Mouse (Mus musculus): ENCODE results near the gene Unc93a2.
"Not testable (repeated sequence)": the region's sequence is repeated elsewhere in the genome, so short reads cannot be mapped to it uniquely, and the experiment has no call there.

Unc93a2 gene

DNA sequence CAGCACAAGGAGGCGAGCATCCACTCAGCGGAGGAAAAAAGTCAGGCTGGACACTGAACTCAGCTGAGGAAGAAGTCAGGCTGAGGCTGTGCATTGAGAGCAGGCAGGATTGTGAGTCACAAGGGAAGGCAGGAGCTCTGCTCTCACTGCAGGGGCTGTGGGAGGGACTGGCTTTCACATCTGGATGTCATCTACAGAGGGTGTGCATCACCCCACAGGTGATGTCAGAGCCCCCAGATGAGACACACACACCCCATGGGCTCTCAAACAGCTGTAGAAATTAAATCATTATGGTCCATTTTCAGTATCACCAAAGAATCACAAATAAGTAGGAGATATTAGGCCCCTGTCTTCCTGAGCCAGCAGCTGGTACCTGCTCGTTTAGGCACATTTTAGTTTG lies at the start of gene Unc93a2:
Unc93a2 (minus strand) TSS at position 101 of the 400 bp plus-strand sequence.
- not testable (repeated sequence) for DNase-seq

DNA sequence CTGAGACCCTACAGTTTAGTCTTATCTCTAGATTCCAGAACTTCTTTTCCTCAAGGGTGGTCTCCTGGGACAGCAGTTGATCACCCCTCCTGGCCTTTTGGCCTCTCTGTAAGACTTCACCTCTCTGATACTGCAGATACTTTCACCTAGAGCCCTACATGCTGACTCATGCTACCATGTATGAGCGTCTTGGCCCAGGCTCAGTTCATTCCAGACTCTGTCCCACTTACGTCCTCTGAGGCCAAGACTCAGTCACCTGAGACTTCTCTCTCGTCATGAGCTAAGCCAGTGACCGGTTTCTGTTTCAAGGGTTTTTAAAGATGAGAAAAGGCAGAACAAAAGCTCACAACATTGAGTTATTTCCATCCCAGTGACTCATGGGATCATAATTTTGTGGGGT lies 48.9 kb upstream of the Unc93a2 start:
- DNase-seq, result not testable (repeated sequence)

DNA sequence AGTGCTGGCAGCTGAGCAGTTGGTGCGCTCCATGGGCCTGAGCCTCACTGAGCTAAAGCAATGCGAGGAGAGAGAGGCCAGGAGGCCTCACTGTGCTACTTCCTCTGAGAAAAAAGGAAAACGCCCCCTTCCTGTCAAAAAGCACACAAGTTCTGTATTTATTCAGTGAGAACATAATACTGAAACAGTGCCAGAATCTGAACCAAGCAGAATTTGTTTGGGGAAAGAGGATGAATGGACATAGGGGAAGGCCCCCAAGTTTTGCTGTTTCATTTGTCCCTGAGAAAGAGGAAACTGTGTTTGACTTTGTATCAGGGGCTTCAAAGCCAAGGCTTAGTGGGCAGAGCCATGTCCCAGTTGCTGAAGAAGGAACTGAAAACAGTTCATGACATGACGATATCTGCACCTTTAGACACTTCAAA lies 45.0 kb upstream of the Unc93a2 start:
- DNase-seq, result not testable (repeated sequence)

DNA sequence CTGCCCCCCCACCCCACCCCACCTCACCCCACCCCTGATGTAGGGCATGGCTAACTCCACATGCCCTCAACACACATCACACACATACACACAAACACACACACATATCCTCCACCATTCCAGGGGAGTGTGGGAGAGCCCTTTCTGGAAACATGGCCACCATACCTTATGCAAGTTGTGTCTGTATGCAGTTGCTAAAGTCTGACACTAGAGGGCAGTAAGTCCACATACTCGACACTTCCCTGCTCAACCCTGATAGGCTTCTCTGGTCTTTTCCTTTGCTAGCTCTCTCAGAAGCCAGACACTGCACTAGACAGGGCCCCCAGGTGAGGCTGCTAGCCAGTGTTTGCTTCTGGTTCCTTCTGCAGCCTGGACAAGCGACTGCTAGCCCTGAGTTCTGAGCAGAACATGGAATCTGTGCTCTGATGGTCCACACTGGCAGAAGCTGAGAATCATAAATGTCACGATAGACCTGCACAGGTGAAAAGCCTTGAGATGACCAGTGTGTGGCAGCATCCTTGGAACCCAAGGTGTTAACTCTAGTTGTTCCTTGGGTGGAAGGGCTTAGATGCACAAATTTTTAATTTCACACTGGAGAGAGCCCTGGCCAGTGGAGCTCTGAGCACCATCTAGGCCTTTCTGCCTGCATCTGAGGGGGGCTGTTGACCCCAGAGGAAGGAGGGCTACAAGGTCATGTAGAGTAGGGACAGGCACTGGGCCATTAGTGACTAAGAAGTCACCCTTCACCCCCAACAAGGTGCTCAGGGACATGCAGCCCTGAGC lies 35.1 kb upstream of the Unc93a2 start:
- DNase-seq, result not testable (repeated sequence)

DNA sequence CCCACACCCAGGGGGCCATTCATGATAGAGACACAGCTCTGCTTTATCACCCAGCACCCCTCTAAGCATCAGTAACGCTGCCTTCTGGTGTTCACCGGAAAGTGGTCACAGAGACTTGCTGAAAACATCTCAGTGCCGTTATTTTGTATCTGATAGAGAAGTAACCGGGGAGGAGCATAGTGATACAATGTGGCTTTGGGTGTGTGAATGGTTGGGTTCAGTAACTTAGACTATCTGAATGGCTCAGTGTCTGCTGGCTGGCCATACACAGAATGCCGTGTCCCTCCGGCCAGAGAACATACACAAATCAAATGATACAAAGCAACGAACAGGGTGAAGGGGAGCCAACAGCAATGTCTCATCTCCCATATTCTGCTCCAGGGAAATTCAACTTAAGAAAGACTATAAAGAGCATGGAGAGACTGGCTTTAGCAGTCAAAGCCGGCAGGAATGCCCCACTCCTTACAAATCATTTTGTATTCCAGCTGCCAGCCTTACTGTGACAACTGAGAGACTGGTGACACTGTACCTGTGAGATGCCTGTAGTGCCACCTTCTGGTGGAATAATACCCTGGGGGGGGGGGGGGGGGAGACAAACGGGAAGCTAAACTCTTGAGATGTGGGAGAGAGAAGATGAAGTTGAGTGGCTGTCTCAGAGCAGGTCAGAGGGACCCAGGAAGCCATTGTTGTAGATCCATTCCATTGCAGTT lies 29.5 kb upstream of the Unc93a2 start:
- not testable (repeated sequence) for DNase-seq

DNA sequence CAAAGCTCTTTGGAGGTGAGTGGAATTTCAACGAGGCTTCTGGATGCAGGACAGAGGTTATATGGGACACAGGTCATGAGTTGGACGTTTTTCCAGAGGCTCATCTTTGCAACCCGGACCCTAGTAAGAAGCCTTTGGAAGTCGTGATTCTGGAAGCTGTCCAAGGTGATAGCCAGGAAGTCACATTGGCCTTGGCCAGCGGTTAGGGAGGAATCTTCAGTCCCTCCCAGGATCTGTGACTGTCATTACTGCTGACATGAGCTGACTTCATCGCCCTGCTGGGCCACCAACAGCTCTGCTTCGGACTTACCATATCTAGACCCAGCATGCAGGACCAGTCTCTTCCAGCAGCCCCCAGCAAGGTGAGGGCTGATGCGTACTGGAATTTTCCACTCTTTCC lies 28.1 kb upstream of the Unc93a2 start:
- not testable (repeated sequence) for DNase-seq

DNA sequence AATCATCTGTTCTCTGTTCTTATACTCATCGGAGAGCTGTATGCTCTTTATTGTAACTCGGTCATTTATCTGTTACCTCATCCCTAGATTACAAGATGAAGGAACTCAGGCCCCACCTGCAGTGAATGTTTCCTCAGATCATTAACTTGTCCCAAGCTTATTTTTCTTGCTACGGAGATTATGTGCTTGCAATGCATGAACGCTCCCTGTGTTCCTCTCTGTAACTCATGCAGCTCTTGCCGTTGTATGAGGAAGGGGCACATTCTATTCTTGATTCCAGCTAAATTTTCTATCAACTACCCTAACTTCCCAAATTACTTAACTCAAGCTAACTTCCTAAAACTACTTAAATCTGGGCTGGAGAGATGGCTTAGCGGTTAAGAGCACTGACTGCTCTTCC lies 14.5 kb upstream of the Unc93a2 start:
- DNase-seq, result not testable (repeated sequence)

DNA sequence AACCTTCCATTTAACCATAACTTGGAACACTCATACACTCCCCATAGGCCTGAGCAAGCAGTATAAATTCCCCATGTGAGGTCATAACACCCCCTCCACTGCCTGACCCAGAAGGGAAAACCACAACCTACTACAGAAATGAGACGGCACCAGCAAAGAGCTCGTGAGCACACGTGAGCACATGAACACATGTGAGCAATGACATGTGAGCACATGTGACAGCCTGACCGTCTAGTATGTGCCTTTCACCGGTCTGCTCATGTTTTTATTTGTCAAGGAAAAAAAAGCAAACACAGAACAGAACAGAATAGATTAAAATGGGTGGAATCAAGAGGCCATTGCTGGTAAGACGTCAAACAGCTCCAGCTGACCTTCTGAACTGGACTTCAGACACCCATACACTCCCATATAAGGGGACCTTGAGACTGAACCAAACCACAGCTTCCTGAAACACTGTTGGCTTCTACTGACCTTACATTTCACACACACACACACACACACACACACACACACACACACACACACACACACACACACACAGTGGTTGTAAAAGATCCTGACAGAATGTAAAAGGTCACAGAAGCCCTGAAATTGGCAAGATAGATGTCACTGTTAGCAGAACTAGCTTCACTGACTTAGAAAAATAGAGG lies 13.1 kb upstream of the Unc93a2 start:
- DNase-seq, result not testable (repeated sequence)

DNA sequence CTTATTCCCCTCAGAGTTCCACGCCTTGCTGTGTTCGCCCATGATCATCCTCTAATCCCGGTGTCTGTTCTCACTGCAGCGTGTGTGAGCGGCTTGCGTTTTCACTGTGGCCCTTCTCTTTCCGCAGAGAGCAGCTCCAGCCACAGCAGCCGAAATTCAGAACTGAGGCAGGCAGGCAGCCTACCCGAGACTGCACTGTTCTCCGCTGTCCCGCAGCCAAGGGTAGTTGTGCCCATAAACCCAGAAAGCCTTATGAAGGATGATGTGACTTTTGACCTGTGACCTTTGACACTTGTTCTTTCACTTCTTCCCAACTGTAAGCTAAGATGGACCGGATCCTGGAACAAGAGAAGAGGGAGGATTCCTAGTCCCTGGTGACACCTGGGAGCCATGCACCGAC lies 11.8 kb upstream of the Unc93a2 start:
- not testable (repeated sequence) for DNase-seq

DNA sequence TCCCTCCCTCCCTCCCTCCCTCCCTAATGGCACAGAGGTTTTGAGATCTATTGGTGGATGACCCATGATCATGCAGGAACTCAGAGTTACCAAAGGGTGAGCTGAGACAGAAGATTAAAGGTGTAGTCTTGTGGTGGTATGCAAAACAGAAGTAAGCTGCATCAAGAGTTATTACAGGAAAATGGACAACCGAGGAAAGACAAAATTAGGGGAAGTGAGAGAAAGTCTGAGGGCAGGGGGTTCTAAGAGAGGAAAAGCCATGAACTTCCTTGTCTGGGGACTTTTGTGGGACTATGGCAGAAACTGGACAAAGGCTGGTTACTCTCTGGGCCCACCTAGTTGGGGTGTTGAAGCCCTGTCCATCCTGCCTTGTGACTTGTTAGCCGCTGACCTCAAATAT lies 11.0 kb upstream of the Unc93a2 start:
- not testable (repeated sequence) for DNase-seq

DNA sequence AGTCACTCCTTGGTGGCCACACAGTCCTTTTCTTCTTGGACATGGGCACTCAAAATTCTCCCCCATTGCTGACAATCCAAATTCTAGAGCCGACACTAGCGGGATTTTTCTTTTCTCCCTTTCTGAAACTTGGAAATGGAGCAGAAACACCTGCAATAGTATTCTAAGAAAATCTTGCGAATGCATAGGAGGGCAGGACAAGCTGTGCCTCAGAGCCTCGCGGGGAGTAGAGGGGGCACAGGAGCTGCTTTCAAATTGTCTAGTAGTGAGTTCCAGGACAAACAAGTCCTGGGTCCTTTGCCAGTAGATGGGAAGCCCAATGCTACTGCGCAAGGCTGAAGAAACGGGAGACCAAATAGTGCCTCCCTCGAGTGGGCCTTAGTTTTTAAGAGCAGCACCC lies 10.4 kb upstream of the Unc93a2 start:
- not testable (repeated sequence) for DNase-seq

DNA sequence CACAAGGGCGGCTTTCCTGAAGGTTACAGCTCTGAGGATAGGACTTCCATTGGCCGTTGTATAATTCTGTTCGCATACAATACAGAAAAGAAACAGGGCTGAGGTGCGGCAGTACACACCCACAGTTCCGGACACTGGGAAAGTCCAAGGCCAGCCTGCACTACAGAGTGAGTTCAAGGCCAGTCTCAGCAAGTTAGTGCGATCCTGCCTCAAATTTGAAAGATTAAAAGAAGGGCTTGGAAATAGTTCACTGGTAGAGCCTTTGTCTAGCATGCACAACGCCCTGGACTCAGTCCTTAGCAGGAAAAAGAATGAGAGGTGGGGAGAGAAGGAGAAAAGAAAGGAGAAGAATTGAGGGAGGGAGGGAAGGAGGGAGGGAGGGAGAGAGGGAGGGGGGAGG lies 9.9 kb upstream of the Unc93a2 start:
- not testable (repeated sequence) for DNase-seq

DNA sequence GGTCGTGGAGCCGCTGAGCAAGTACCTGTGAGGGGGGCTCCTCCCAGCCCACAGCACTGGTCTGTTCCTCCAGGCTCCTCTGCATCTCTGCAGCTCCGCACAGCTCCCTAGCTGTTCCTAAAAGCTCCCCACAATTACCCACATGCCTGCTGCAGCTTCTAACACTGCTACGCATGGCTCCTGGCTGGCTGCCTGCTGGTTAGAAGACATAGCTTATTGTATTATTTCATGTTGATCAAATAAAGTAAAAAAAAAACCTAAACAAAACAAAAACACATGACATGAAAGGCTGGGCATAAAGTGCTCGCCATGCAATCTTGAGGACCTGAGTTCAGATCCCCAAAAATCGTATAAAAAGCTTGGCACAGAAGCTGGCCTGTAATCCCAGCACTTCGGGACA lies 4.6 kb upstream of the Unc93a2 start:
- not testable (repeated sequence) for DNase-seq

DNA sequence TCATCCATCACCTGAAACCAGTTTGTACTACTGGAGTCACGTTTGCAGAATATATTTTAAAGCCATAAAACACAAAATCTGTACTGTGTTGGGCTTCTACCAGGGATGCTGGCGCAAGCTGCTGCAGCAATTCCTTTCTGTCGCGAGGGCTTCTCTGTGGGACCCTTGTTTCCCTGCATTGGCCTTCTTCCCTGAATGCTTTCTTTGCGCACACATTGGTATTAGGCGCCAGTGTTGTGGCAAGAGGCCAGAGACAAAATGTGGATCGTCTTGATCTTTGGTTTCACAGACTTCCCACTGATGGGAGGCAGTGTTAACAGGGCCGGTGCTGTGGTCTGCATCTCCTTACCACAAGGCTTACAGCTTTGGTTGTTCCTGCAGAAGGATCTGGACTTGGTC lies 3.7 kb upstream of the Unc93a2 start:
- not testable (repeated sequence) for DNase-seq

DNA sequence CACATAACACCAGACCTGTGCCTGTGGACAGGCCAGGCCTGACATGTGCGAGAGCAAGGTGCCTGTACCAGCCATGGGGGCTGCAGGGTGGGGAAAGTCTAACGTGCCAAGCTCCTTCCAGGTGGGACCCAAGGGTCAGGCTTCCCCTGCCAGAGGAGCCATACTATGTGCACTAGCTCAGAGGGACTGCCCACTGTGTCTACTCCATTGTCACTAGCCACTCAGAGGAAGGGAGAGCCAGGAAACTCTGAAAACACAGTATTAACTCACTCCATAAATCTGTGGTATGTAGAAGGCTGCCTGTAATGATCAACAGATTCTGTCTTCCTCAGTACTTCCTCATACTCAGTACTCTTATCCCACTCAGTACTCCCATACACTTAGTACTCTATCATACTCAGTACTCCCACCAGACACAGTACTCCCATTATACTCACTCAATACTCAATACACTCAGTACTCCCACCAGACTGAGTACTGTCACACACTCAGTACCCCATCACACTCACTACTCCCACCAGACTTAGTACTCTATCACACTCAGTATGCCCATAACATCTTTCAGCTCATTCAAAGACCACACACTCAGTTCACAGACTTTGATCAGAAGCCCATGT lies 3.2 kb upstream of the Unc93a2 start:
- DNase-seq, result not testable (repeated sequence)

DNA sequence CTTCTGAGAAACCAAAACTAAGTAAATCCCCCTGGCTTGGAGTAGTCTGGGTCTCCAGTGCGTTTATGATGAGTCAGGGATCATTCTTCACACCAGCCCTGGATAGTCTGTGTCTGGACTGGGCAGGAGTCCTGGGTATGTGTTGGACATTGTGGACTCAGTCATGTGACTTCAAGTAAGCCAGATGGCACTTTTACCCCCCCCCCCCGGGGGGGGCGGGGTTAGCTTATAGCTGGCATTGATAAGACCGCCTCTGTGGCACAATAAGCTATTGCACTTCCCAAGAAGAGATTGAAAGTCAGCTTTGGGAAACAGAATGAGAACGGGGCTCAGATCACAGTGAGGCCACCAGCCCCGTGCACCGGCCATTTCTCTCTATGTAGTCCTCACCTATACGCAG lies 752 bp upstream of the Unc93a2 start:
- DNase-seq, result not testable (repeated sequence)

DNA sequence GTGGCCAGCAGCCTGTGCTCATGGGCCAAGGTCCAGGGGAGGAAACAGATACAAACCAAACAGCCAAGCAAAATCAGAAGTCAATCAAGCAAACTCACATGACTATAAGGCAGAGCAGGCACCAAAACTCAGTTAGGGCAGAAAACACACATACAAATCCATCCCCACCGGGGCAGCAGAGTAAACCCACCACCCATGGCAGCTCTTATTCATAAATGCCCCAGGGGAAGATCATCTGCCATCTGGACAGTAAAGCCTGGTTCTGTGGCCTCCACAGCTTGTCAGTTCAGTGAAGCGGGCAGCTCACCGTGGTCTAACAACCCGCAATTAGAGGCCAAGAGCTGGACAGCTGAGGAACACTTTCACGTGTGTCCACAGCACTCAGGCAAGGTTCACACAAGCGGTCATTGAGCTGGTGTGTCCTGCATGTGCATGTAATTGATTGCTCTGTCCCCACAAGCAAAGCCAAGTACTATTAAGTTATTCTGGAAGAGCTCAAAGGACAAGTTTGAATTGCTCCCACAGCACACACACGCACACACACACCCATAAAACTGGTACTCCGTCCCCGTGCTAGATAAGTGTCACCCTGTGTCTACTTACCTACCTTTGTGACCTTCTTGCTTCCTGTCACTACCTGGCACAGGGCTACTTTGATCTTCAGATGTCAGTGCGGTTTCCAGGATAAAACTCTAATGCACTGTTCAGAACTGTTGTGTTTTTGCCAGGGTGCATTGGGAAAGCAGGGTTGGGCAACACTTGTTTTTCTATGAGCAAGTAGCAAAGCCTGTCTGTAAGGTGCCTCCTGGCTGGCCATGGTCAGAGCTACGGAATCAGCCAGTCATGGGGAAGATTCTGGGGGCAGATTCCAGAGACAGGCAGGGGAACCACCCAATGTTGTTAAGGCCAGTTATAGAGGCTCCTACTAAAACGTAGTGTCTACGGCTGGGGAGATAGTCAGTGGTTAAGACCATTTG lies 1.8 kb downstream of the Unc93a2 start:
- not testable (repeated sequence) for DNase-seq

DNA sequence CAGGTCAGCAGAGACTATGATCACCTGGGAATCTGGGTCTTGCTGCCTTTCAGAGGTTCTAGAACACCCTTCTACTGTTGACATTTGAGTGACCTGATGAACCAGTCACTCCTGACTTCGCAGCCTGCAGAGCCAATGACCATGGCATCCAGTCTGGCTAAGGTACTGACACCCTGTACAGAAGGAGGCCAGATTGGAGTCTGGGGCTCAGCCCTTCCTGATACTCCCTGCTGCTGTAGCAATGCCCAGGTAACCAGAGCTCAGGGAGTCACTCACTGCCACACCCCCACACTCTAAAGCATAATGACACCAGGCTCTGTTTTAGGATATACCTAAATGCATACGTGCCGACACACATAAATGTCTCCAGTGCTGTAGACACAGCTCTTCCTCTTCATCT lies 2.6 kb downstream of the Unc93a2 start:
- DNase-seq, result not testable (repeated sequence)

DNA sequence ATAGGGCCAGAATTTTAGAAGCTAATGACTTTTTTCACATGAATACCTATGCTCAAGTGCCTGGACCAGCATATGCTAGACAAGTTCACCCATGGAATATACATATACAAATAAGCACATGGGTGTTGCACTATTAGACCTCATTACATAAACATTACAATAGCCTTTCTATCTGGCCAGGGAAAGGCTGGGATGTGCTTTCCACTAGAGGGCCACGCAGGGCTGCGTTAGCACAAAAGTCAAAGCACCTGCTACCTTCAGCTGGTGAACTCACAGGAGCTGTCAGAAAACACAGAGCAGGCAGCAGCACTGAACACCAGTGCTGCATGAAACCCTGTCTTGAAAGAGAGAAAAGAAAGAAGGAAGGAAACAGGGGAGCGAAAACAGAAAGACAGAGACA lies 7.4 kb downstream of the Unc93a2 start:
- DNase-seq, result not testable (repeated sequence)

DNA sequence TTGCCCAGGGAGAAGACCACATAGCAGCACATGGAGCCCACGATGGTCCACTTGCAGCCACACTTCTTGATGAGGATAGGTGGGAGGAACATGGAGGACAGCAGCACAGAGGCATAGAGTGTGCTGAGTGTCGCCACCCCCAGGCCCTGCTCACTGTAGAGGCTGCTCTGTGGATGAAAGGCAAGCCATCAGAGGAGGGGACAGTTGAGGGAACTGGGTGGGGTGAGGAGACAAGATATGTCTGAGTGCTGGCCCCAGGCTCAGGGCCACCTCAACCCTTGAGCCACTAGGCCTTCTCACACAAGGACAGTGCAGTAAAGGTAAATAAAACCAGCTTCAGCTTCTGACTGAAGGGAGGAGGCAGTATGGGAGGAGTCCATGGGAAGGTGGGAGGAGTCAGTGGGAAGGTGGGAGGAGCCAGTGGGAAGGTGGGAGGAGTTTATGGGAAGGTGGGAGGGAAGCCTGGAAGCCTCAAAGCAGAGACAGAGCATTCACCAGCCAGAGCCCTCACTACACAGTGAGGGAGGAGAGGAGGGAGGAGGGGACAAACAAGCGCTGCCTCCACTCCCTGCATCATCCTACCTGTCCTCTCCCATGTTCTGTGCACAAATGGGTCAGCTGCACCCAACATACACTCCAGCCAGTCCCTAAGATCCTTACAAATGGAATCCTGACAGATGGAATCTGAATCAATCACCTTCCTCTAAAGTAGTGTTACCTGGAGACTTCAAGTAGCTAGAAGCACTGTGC lies 8.1 kb downstream of the Unc93a2 start:
- DNase-seq, result not testable (repeated sequence)

DNA sequence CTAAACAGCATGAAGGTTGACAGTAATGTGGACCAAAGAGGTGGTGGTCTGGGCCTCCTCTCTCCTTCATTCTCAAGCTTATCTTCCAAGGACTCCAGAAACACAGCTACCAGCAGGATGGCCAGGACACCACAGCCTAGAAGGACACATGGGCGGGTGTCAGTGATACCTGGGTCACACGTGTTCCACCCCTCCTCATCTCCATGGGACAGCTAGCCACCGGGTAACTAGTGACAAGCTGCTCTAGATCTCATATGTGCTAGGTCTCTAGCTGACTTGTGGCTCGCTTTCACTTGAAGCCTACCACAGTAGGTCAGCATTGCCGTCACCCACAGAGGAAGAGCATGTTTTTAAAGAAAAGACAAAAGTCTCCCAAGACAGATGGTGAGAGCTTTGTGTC lies 13.4 kb downstream of the Unc93a2 start, which contains the start of gene Gm49630:
Gm49630 (minus strand) TSS at position 101 of the 400 bp plus-strand sequence.
- DNase-seq, result not testable (repeated sequence)
